Mouse (Mus musculus) ES-Bruce4 (cell line): ENCODE measurements at regions not wholly inside any gene's neighbourhood (a gene's known extent, or its start where the extent isn't known, plus 50 kb on each side); places are given as distances from the start of the nearest gene placed in this dataset.

Experiments used
- CTCF ChIP-seq: IDR thresholded peaks from one replicate; pipeline ENCODE4 v1.8.1; 2011; ENCODE audit warnings: low read depth, low read length
- EP300 ChIP-seq: IDR thresholded peaks from 2 replicates; pipeline ENCODE4 v1.6.1; 2011; ENCODE audit warnings: low read depth, low read length; ENCODE audit not compliant: insufficient read depth

GRCm38 (mm10) chr17:4265946-4266345 lies 569.9 kb upstream of the Nox3 start:
- TF ChIP-seq CTCF (no peak), EP300 (no peak)
